Mouse (Mus musculus) CH12.LX (cell line): Measurements from ENCODE around the gene Olfr467. TPM values are rescaled to one million over a fixed set of nuclear protein-coding genes. Genes with fewer than 3 reads are reported as not detected.

Source experiments
- DNase-seq: peaks from one replicate; pipeline ENCODE4 v3.0.0-alpha.2; 2013; ENCODE audit errors: extremely low read depth
- H3K27ac ChIP-seq: 2 replicates; pipeline ENCODE4 v1.5.1; 2012; ENCODE audit warnings: low read depth, mild to moderate bottlenecking, control low read depth, moderate library complexity; ENCODE audit not compliant: insufficient read depth
- H3K27me3 ChIP-seq: replicated peaks from 2 replicates; pipeline ENCODE3; 2012; ENCODE audit warnings: inconsistent platforms
- H3K36me3 ChIP-seq, 2 experiments: replicated peaks in 1 of 2; 2 replicates each; pipeline versions ENCODE3 to v1.6.1; 2012; ENCODE audit warnings: inconsistent platforms in 1 of 2, low read length in 1 of 2, mild to moderate bottlenecking in 1 of 2, mixed read lengths in 1 of 2, moderate library complexity in 1 of 2; ENCODE audit not compliant: control insufficient read depth in 1 of 2, insufficient read depth in 1 of 2
- H3K4me1 ChIP-seq, 2 experiments: 2 replicates each; pipeline ENCODE4 v1.6.1; 2012; ENCODE audit warnings: inconsistent platforms in 1 of 2, moderate library complexity in 1 of 2; ENCODE audit not compliant: insufficient read depth in 2 of 2, control insufficient read depth in 1 of 2
- H3K4me2 ChIP-seq: 2 replicates; pipeline ENCODE4 v1.6.1; 2012; ENCODE audit warnings: low read depth, mild to moderate bottlenecking, control low read depth; ENCODE audit not compliant: poor library complexity, insufficient read depth, severe bottlenecking
- H3K4me3 ChIP-seq, 3 experiments: fragments of 150-350 bp in 1 of 3; sonication (generic) in 1 of 3; replicated peaks in 1 of 3; 2 replicates each; pipeline versions ENCODE3 to v1.5.1; 2011 to 2012; ENCODE audit warnings: low read depth in 2 of 3, low read length in 2 of 3, mild to moderate bottlenecking in 2 of 3, moderate library complexity in 2 of 3, control low read depth in 1 of 3, improper control_type of control experiment in 1 of 3, inconsistent platforms in 1 of 3, mixed read lengths in 1 of 3; ENCODE audit not compliant: poor library complexity in 1 of 3
- H3K79me2 ChIP-seq: replicated peaks from 2 replicates; pipeline ENCODE4 v1.6.1; 2012; ENCODE audit warnings: mild to moderate bottlenecking, moderate library complexity; ENCODE audit not compliant: control insufficient read depth, poor library complexity, insufficient read depth, severe bottlenecking; ENCODE audit errors: extremely low read depth
- H3K9ac ChIP-seq: 2 replicates; pipeline ENCODE4 v1.6.1; 2012; ENCODE audit warnings: low read depth, mild to moderate bottlenecking, control low read depth, moderate library complexity; ENCODE audit not compliant: insufficient read depth
- H3K9me3 ChIP-seq: replicated peaks from 2 replicates; pipeline ENCODE3; 2012; ENCODE audit warnings: low read length, inconsistent platforms, mixed read lengths
- CHD1 ChIP-seq: IDR thresholded peaks from 2 replicates; pipeline ENCODE4 v1.6.1; 2012; ENCODE audit warnings: low read depth, low read length, improper control_type of control experiment, inconsistent platforms
- CHD2 ChIP-seq: IDR thresholded peaks from 2 replicates; pipeline ENCODE4 v1.6.1; 2011; ENCODE audit warnings: low read length, improper control_type of control experiment
- CTCF ChIP-seq, 2 experiments: IDR thresholded peaks in 1 of 2; conservative IDR thresholded peaks in 1 of 2; 2 replicates each; pipeline ENCODE4 v1.5.1; 2011 to 2012; ENCODE audit warnings: low read depth in 2 of 2, low read length in 2 of 2, improper control_type of control experiment in 1 of 2, inconsistent platforms in 1 of 2, mild to moderate bottlenecking in 1 of 2, moderate library complexity in 1 of 2
- E2F4 ChIP-seq: IDR thresholded peaks from 2 replicates; pipeline ENCODE4 v1.6.1; 2011; ENCODE audit warnings: low read depth, low read length, improper control_type of control experiment; ENCODE audit not compliant: insufficient replicate concordance
- ELF1 ChIP-seq: IDR thresholded peaks from 2 replicates; pipeline ENCODE4 v1.6.1; 2014; ENCODE audit warnings: low read depth, mild to moderate bottlenecking, inconsistent platforms, low read length, improper control_type of control experiment
- EP300 ChIP-seq: IDR thresholded peaks from 2 replicates; pipeline ENCODE4 v1.6.1; 2011; ENCODE audit warnings: low read length, improper control_type of control experiment
- ETS1 ChIP-seq: conservative IDR thresholded peaks from 2 replicates; pipeline ENCODE4 v1.6.1; 2012; ENCODE audit warnings: low read depth, mild to moderate bottlenecking, inconsistent platforms, low read length, improper control_type of control experiment, moderate library complexity
- GABPA ChIP-seq: IDR thresholded peaks from 2 replicates; pipeline ENCODE4 v1.6.1; 2012; ENCODE audit warnings: low read depth, low read length, improper control_type of control experiment, inconsistent platforms; ENCODE audit not compliant: insufficient replicate concordance
- HCFC1 ChIP-seq: IDR thresholded peaks from 2 replicates; pipeline ENCODE4 v1.6.1; 2012; ENCODE audit warnings: low read depth, mild to moderate bottlenecking, inconsistent platforms, low read length, improper control_type of control experiment
- JUND ChIP-seq: conservative IDR thresholded peaks from 2 replicates; pipeline ENCODE4 v1.6.1; 2011; ENCODE audit warnings: low read depth, low read length, improper control_type of control experiment
- KAT2A ChIP-seq: IDR thresholded peaks from 2 replicates; pipeline ENCODE4 v1.6.1; 2012; ENCODE audit warnings: low read length, improper control_type of control experiment, inconsistent platforms; ENCODE audit not compliant: insufficient replicate concordance
- MAX ChIP-seq: IDR thresholded peaks from 2 replicates; pipeline ENCODE4 v1.6.1; 2011; ENCODE audit warnings: low read length, improper control_type of control experiment
- MAZ ChIP-seq: IDR thresholded peaks from 2 replicates; pipeline ENCODE4 v1.6.1; 2012; ENCODE audit warnings: low read depth, mild to moderate bottlenecking, inconsistent platforms, low read length, improper control_type of control experiment, moderate library complexity
- MEF2A ChIP-seq: IDR thresholded peaks from 2 replicates; pipeline ENCODE4 v1.6.1; 2014; ENCODE audit warnings: low read depth, mild to moderate bottlenecking, inconsistent platforms, low read length, improper control_type of control experiment, borderline replicate concordance
- NELFE ChIP-seq: IDR thresholded peaks from 2 replicates; pipeline ENCODE4 v1.6.1; 2011; ENCODE audit warnings: low read depth, low read length, improper control_type of control experiment
- NRF1 ChIP-seq: IDR thresholded peaks from 2 replicates; pipeline ENCODE4 v1.6.1; 2014; ENCODE audit warnings: low read depth, mild to moderate bottlenecking, inconsistent platforms, low read length, improper control_type of control experiment, moderate library complexity
- PAX5 ChIP-seq: IDR thresholded peaks from 2 replicates; pipeline ENCODE4 v1.6.1; 2012; ENCODE audit warnings: low read length, inconsistent platforms, mixed read lengths
- POLR2A ChIP-seq: IDR thresholded peaks from 2 replicates; pipeline ENCODE4 v1.6.1; 2011; ENCODE audit warnings: low read depth, mild to moderate bottlenecking, improper control_type of control experiment, low read length
- POLR2AphosphoS2 ChIP-seq: IDR thresholded peaks from 2 replicates; pipeline ENCODE4 v1.6.1; 2011; ENCODE audit warnings: low read depth, low read length, improper control_type of control experiment
- RCOR1 ChIP-seq: conservative IDR thresholded peaks from 2 replicates; pipeline ENCODE4 v1.6.1; 2012; ENCODE audit warnings: low read depth, mild to moderate bottlenecking, inconsistent platforms, low read length, improper control_type of control experiment
- SIN3A ChIP-seq: IDR thresholded peaks from 2 replicates; pipeline ENCODE4 v1.6.1; 2012; ENCODE audit warnings: low read length, improper control_type of control experiment, inconsistent platforms
- SMC3 ChIP-seq: IDR thresholded peaks from 2 replicates; pipeline ENCODE4 v1.6.1; 2011; ENCODE audit warnings: low read depth, low read length, improper control_type of control experiment
- TBP ChIP-seq: conservative IDR thresholded peaks from 2 replicates; pipeline ENCODE4 v1.6.1; 2011; ENCODE audit warnings: low read depth, low read length, improper control_type of control experiment
- TCF12 ChIP-seq: IDR thresholded peaks from 2 replicates; pipeline ENCODE4 v1.6.1; 2014; ENCODE audit warnings: low read depth, mild to moderate bottlenecking, inconsistent platforms, low read length, improper control_type of control experiment
- UBTF ChIP-seq: IDR thresholded peaks from 2 replicates; pipeline ENCODE4 v1.6.1; 2012; ENCODE audit warnings: low read depth, mild to moderate bottlenecking, inconsistent platforms, low read length, improper control_type of control experiment, moderate library complexity
- USF2 ChIP-seq: conservative IDR thresholded peaks from 2 replicates; pipeline ENCODE4 v1.6.1; 2011; ENCODE audit warnings: low read depth, low read length, improper control_type of control experiment
- ZC3H11A ChIP-seq: IDR thresholded peaks from 2 replicates; pipeline ENCODE4 v1.6.1; 2012; ENCODE audit warnings: low read depth, mild to moderate bottlenecking, inconsistent platforms, low read length, improper control_type of control experiment
- ZKSCAN1 ChIP-seq: IDR thresholded peaks from 2 replicates; pipeline ENCODE4 v1.6.1; 2012; ENCODE audit warnings: low read depth, inconsistent platforms, low read length, improper control_type of control experiment, borderline replicate concordance
- ZNF384 ChIP-seq: IDR thresholded peaks from 2 replicates; pipeline ENCODE4 v1.6.1; 2012; ENCODE audit warnings: low read depth, low read length, improper control_type of control experiment, inconsistent platforms
- dilution Hi-C: fragments of 300-500 bp; cut with MboI; formaldehyde crosslinking; loops from 2 replicates; pipeline ENCODE4 v1.14.3; 2020; ENCODE audit warnings: low sequenced_read_pairs; ENCODE audit not compliant: extremely low pct_unique_long_range_greater_than_20kb, extremely low pct_ligation_motif_present
- in situ Hi-C: fragments of 300-500 bp; cut with MboI; formaldehyde crosslinking; loops from 3 replicates; pipeline ENCODE4 v1.14.3; 2019; ENCODE audit warnings: low sequenced_read_pairs, low pct_ligation_motif_present, low pct_unique_long_range_greater_than_20kb, mixed read lengths
- polyA plus RNA-seq: library from polyadenylated mRNA; unstranded; fragments of >175 nt; gene quantifications from 2 replicates; pipeline ENCODE4 v1.2.1, GENCODE M21; 2012; ENCODE audit warnings: low read depth; ENCODE audit not compliant: insufficient read length
- total RNA-seq, 2 experiments: library from RNA; depleted of rRNA; stranded (reverse); fragments of 300-350 nt in 1 of 2; fragments of >200 nt in 1 of 2; gene quantifications; 2 replicates each; pipeline ENCODE4 v1.2.3; 2012 to 2014

Olfr467 gene
- total RNA-seq (2012; rRNA removed) = not detected in 2 replicates
- not detected in 2 replicates for total RNA-seq (2014; rRNA removed)
- polyA plus RNA-seq = not detected in 2 replicates

GRCm38 (mm10) chr7:107811963-107812362 is at the start of gene Olfr467:
Gene Olfr467, plus strand, starts transcription at chr7:107812263.
- no peaks in the 10 kb centered on the region for H3K36me3 ChIP-seq
- no peak within 1 kb of the TSS for H3K4me2 ChIP-seq
- dilution Hi-C loops = no loop called here
- H3K4me1 ChIP-seq = no peaks in the 10 kb centered on the region
- no peak within 1 kb of the TSS for H3K9ac ChIP-seq
- TF ChIP-seq GABPA (no peak), MAX (no peak), NELFE (no peak), PAX5 (no peak), USF2 (no peak), KAT2A (no peak)
- TF ChIP-seq, all 38 proteins: peak for 0
- Histone ChIP-seq H3K27me3 (no peaks in the 10 kb centered on the region), H3K4me3 (no peak within 1 kb of the TSS), H3K79me2 (no peaks in the 10 kb centered on the region), H3K27ac (no peak within 1 kb of the TSS), H3K9me3 (no peaks in the 10 kb centered on the region)
- DNase-seq = no peak
- in situ Hi-C loops = no loop called here

- in situ Hi-C loops = loop anchor here (25.0 kb wide), 1 partner anchor 559 kb away; the partner anchor contains the start of gene Rbmxl2
- H3K4me2 ChIP-seq = no peak overlapping the region
Observed at GRCm38 (mm10) chr7:107770812-107771211, 41.3 kb upstream of the Olfr467 start.

GRCm38 (mm10) chr7:107778216-107778615 is 33.8 kb upstream of the Olfr467 start:
- TF ChIP-seq E2F4 (no peak), EP300 (no peak), PAX5 (no peak), TCF12 (no peak), ELF1 (no peak), MAX (no peak), HCFC1 (no peak), CTCF (conservative IDR thresholded peaks at IDR 0.05 in 1 of 2, IDR thresholded peaks at IDR 0.05 in 1 of 2; ENCODE audit: low read depth in 2 of 2, low read length in 2 of 2) (no peak), SMC3 (no peak), NELFE (no peak), KAT2A (no peak), MAZ (no peak), POLR2A (no peak), TBP (no peak), ZC3H11A (no peak), POLR2AphosphoS2 (no peak), CHD2 (no peak), USF2 (no peak), UBTF (no peak)
- Histone ChIP-seq H3K27ac (no peak overlapping the region), H3K4me1 (no peaks in the 10 kb centered on the region), H3K27me3 (no peaks in the 10 kb centered on the region), H3K36me3 (no peaks in the 10 kb centered on the region), H3K9ac (no peak overlapping the region), H3K79me2 (no peaks in the 10 kb centered on the region), H3K4me2 (no peak overlapping the region), H3K4me3 (no peak overlapping the region), H3K9me3 (no peaks in the 10 kb centered on the region)
- dilution Hi-C loops = no loop called here
- DNase-seq = no peak
- in situ Hi-C loops = no loop called here

More at GRCm38 (mm10) chr7:107770812-107771211, 41.3 kb upstream of the Olfr467 start:
- no peak overlapping the region for H3K4me3 ChIP-seq
- no peak for DNase-seq
- dilution Hi-C loops = no loop called here
- no peaks in the 10 kb centered on the region for H3K4me1 ChIP-seq
- no peak overlapping the region for H3K9ac ChIP-seq
- H3K9me3 ChIP-seq = no peaks in the 10 kb centered on the region
- no peaks in the 10 kb centered on the region for H3K27me3 ChIP-seq
- TF ChIP-seq UBTF (no peak), ZNF384 (no peak), SMC3 (no peak), ZKSCAN1 (no peak), KAT2A (no peak), NRF1 (no peak), ETS1 (no peak), SIN3A (no peak), CHD1 (no peak), USF2 (no peak), RCOR1 (no peak), E2F4 (no peak), NELFE (no peak), ZC3H11A (no peak), GABPA (no peak), JUND (no peak), MEF2A (no peak)
- TF ChIP-seq, all 38 proteins: peak for 0
- H3K36me3 ChIP-seq = no peaks in the 10 kb centered on the region
- no peaks in the 10 kb centered on the region for H3K79me2 ChIP-seq
- H3K27ac ChIP-seq = no peak overlapping the region
